Mouse (Mus musculus) embryonic facial prominence, embryonic 14.5 days (tissue): ENCODE measurements around the gene Il5ra. TPM values are rescaled to one million over a fixed set of nuclear protein-coding genes. Genes with fewer than 3 reads are reported as not detected.
A peak's percentile ranks its signal among the peaks of the same experiment; 100 is the strongest.

Source experiments
- ATAC-seq: fragments of 200-750 bp; cut with Nextera tagmentation; 2 replicates; pipeline ENCODE4 v1.8.0; 2017; ENCODE audit warnings: low read depth, moderate number of reproducible peaks, moderate TSS enrichment
- DNase-seq: peaks from one replicate; pipeline ENCODE4 v3.0.0-alpha.2; 2015; ENCODE audit warnings: low spot score
- H3K27ac ChIP-seq: fragments of 300-500 bp; sonication (generic); replicated peaks from 2 replicates; pipeline ENCODE4 v1.5.1; 2014; ENCODE audit warnings: low read depth, mild to moderate bottlenecking, low read length, moderate library complexity
- H3K27me3 ChIP-seq: fragments of 300-500 bp; sonication (generic); replicated peaks from 2 replicates; pipeline ENCODE4 v1.6.1; 2014; ENCODE audit warnings: low read length; ENCODE audit not compliant: control insufficient read depth, insufficient read depth
- H3K36me3 ChIP-seq: fragments of 300-500 bp; sonication (generic); 2 replicates; pipeline ENCODE4 v1.6.1; 2014; ENCODE audit warnings: low read length, mixed read lengths; ENCODE audit not compliant: control insufficient read depth, insufficient read depth
- H3K4me1 ChIP-seq: fragments of 300-500 bp; sonication (generic); 2 replicates; pipeline ENCODE4 v1.6.1; 2014; ENCODE audit warnings: antibody characterized with exemption, low read length; ENCODE audit not compliant: control insufficient read depth, insufficient read depth
- H3K4me2 ChIP-seq: fragments of 300-500 bp; sonication (generic); 2 replicates; pipeline ENCODE4 v1.6.1; 2014; ENCODE audit warnings: low read depth, mild to moderate bottlenecking, low read length, moderate library complexity, mixed read lengths
- H3K4me3 ChIP-seq: fragments of 300-500 bp; sonication (generic); 2 replicates; pipeline ENCODE4 v1.5.1; 2014; ENCODE audit warnings: low read depth, mild to moderate bottlenecking, low read length
- H3K9ac ChIP-seq: fragments of 300-500 bp; sonication (generic); 2 replicates; pipeline ENCODE4 v1.6.1; 2014; ENCODE audit warnings: low read depth, mild to moderate bottlenecking, low read length, moderate library complexity, mixed read lengths
- H3K9me3 ChIP-seq: fragments of 300-500 bp; sonication (generic); 2 replicates; pipeline ENCODE4 v1.6.1; 2016; ENCODE audit warnings: low read length; ENCODE audit not compliant: control insufficient read depth
- WGBS: fragments of 180-500 bp; shearing (Covaris S2); extraction: QIAGEN DNeasy Blood & Tissue Kit; methylation state at CpG from one replicate; pipeline ENCODE4 v1.1.7; 2014; 5-methylcytosine and 5-hydroxymethylcytosine counted together
- polyA plus RNA-seq: library from polyadenylated mRNA; unstranded; fragments of >200 nt; fragmentation: Nextera tagmentation; extraction: Ambion mirVana; gene quantifications from 2 replicates; pipeline ENCODE4 v1.2.1, GENCODE M21; 2014

Gene Il5ra
- polyA plus RNA-seq, 1 experiment from 2014 or later, result 0.31 TPM

- DNase-seq (no peak), ATAC-seq (peak; percentile 76)
- peak overlapping the region; percentile 85 for H3K4me2 ChIP-seq
- peak overlapping the region; percentile 75 for H3K4me3 ChIP-seq
- peaks cover 30% of the 10 kb centered on the region for H3K36me3 ChIP-seq
- under 1% methylated on average over 23 of the region's 33 CpGs for WGBS
- H3K27me3 ChIP-seq, result no peaks in the 10 kb centered on the region
- peaks cover 9% of the 10 kb centered on the region; the same call in 1 of the 2 replicates for H3K4me1 ChIP-seq
- H3K9me3 ChIP-seq, result no peaks in the 10 kb centered on the region
- H3K27ac ChIP-seq, result no peak overlapping the region; the same call in 1 of the 2 replicates
- H3K9ac ChIP-seq, result peak overlapping the region; percentile 74
Measured at GRCm38 (mm10) chr6:106769290-106769866, 20.5 kb upstream of the Il5ra start.

GRCm38 (mm10) chr6:106768640-106769289 is 19.9 kb upstream of the Il5ra start, which contains the start of gene Trnt1:
Trnt1 (plus strand) TSS chr6:106769120.
- peaks cover 26% of the 10 kb centered on the region for H3K36me3 ChIP-seq
- H3K4me2 ChIP-seq, result peak within 1 kb of the TSS; percentile 85
- peak within 1 kb of the TSS; percentile 10; the same call in 1 of the 2 replicates for H3K27ac ChIP-seq
- ATAC-seq (peak; percentile 99), DNase-seq (peak; percentile 99)
- peak within 1 kb of the TSS; percentile 74 for H3K9ac ChIP-seq
- H3K9me3 ChIP-seq, result no peaks in the 10 kb centered on the region
- peak within 1 kb of the TSS; percentile 75 for H3K4me3 ChIP-seq
- H3K4me1 ChIP-seq, result peaks cover 9% of the 10 kb centered on the region; the same call in 1 of the 2 replicates
- 12% methylated on average over 22 of the region's 35 CpGs for WGBS
- H3K27me3 ChIP-seq, result no peaks in the 10 kb centered on the region

GRCm38 (mm10) chr6:106766774-106767173 is 17.9 kb upstream of the Il5ra start:
- 80% methylated on average over 4 of the region's 4 CpGs for WGBS
- no peak for ATAC-seq

GRCm38 (mm10) chr6:106765892-106766291 is 17.1 kb upstream of the Il5ra start:
- H3K4me3 ChIP-seq, result no peak overlapping the region
- DNase-seq (no peak), ATAC-seq (no peak)
- no peak overlapping the region for H3K9ac ChIP-seq
- H3K4me2 ChIP-seq, result no peak overlapping the region
- 71% methylated on average over 1 of the region's 1 CpGs for whole genome bisulfite sequencing
- no peaks in the 10 kb centered on the region for H3K9me3 ChIP-seq
- no peak overlapping the region for H3K27ac ChIP-seq
- H3K36me3 ChIP-seq, result no peaks in the 10 kb centered on the region
- H3K27me3 ChIP-seq, result no peaks in the 10 kb centered on the region
- peaks cover 9% of the 10 kb centered on the region; the same call in 1 of the 2 replicates for H3K4me1 ChIP-seq

More at GRCm38 (mm10) chr6:106766774-106767173, 17.9 kb upstream of the Il5ra start:
- no peak overlapping the region for H3K9ac ChIP-seq
- no peak for DNase-seq
- H3K4me1 ChIP-seq, result peaks cover 9% of the 10 kb centered on the region; the same call in 1 of the 2 replicates
- H3K4me2 ChIP-seq, result no peak overlapping the region
- H3K4me3 ChIP-seq, result no peak overlapping the region
- H3K9me3 ChIP-seq, result no peaks in the 10 kb centered on the region
- no peak overlapping the region for H3K27ac ChIP-seq
- no peaks in the 10 kb centered on the region for H3K27me3 ChIP-seq
- peaks cover 7% of the 10 kb centered on the region; the same call in 1 of the 2 replicates for H3K36me3 ChIP-seq

- no peak overlapping the region for H3K9ac ChIP-seq
- WGBS, result 86% methylated on average over 1 of the region's 1 CpGs
- H3K4me3 ChIP-seq, result no peak overlapping the region
- no peaks in the 10 kb centered on the region for H3K9me3 ChIP-seq
- no peak overlapping the region for H3K27ac ChIP-seq
- no peaks in the 10 kb centered on the region for H3K36me3 ChIP-seq
- no peak for DNase-seq
- no peak overlapping the region for H3K4me2 ChIP-seq
- H3K4me1 ChIP-seq, result no peaks in the 10 kb centered on the region
- ATAC-seq, result no peak
- H3K27me3 ChIP-seq, result no peaks in the 10 kb centered on the region
Measured at GRCm38 (mm10) chr6:106761486-106761885, 12.6 kb upstream of the Il5ra start.

GRCm38 (mm10) chr6:106760473-106761218 is 11.8 kb upstream of the Il5ra start:
- H3K9ac ChIP-seq, result no peak overlapping the region
- H3K4me3 ChIP-seq, result no peak overlapping the region
- ATAC-seq, result no peak
- H3K36me3 ChIP-seq, result no peaks in the 10 kb centered on the region
- 83% methylated on average over 3 of the region's 3 CpGs for WGBS
- no peak for DNase-seq
- H3K9me3 ChIP-seq, result no peaks in the 10 kb centered on the region
- no peak overlapping the region for H3K4me2 ChIP-seq
- no peaks in the 10 kb centered on the region for H3K4me1 ChIP-seq
- no peak overlapping the region for H3K27ac ChIP-seq
- H3K27me3 ChIP-seq, result no peaks in the 10 kb centered on the region

GRCm38 (mm10) chr6:106758299-106758698 is 9.5 kb upstream of the Il5ra start:
- H3K4me1 ChIP-seq, result no peaks in the 10 kb centered on the region
- H3K4me2 ChIP-seq, result no peak overlapping the region
- no peak overlapping the region for H3K4me3 ChIP-seq
- 88% methylated on average over 3 of the region's 3 CpGs for WGBS
- no peak for DNase-seq
- no peaks in the 10 kb centered on the region for H3K27me3 ChIP-seq
- H3K36me3 ChIP-seq, result no peaks in the 10 kb centered on the region
- H3K9me3 ChIP-seq, result no peaks in the 10 kb centered on the region
- ATAC-seq, result no peak
- H3K27ac ChIP-seq, result no peak overlapping the region
- no peak overlapping the region for H3K9ac ChIP-seq

GRCm38 (mm10) chr6:106750291-106750690 is 1.5 kb upstream of the Il5ra start:
- ATAC-seq (no peak), DNase-seq (no peak)
- Histone ChIP-seq H3K9ac (no peak overlapping the region), H3K4me2 (no peak overlapping the region), H3K27me3 (no peaks in the 10 kb centered on the region), H3K27ac (no peak overlapping the region), H3K4me3 (no peak overlapping the region), H3K9me3 (no peaks in the 10 kb centered on the region), H3K36me3 (no peaks in the 10 kb centered on the region), H3K4me1 (no peaks in the 10 kb centered on the region)
- WGBS, result 74% methylated on average over 7 of the region's 7 CpGs
